Mouse (Mus musculus) brown adipose tissue, adult 24 weeks (tissue): ENCODE measurements around the gene Miga2. TPM values are rescaled to one million over a fixed set of nuclear protein-coding genes. Genes with fewer than 3 reads are reported as not detected.

Source experiments
- H3K27ac ChIP-seq: fragments of 200-500 bp; replicated peaks from 2 replicates; pipeline ENCODE4 v1.5.1; 2012; ENCODE audit warnings: low read depth, mild to moderate bottlenecking, low read length
- H3K4me1 ChIP-seq: fragments of 200-500 bp; 2 replicates; pipeline ENCODE4 v1.6.1; 2012; ENCODE audit warnings: low read length, mixed read lengths; ENCODE audit not compliant: control insufficient read depth, insufficient read depth, insufficient read length
- H3K4me3 ChIP-seq: fragments of 200-500 bp; 2 replicates; pipeline ENCODE4 v1.5.1; 2012; ENCODE audit warnings: low read depth, mild to moderate bottlenecking, low read length, moderate library complexity; ENCODE audit not compliant: insufficient read depth
- polyA plus RNA-seq: library from polyadenylated mRNA; stranded (reverse); fragments of >200 nt; gene quantifications from 2 replicates; pipeline ENCODE4 v1.2.4, GENCODE M21; 2012; ENCODE audit not compliant: missing spikeins, insufficient read depth, insufficient read length

Gene Miga2
- polyA plus RNA-seq, 1 experiment = 77.1 TPM

DNA sequence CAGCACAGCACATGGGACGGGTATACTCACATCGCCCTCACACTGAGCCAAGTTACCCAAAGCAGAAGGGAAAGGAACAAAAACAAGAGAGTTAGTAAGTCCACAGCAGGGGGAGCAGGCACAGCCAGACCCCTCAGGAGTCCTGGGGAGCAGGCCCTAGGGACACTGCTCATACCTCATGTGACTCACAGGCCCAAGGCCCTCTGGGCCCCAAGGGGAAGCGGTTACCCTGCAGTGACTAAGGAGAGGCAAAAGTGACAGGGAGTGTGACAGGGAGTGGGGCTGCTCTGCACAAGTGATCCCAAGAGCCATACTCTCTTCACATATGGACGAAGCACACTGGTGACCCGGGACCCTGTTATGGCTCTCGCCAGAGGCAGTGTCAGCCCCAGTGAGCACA, 14.8 kb upstream of the Miga2 start:
- no peak overlapping the region for H3K27ac ChIP-seq
- H3K4me3 ChIP-seq = no peak overlapping the region
- H3K4me1 ChIP-seq = no peaks in the 10 kb centered on the region; the same call in 1 of the 2 replicates

- H3K27ac ChIP-seq = peak overlapping the region; percentile 41; the same call in 1 of the 2 replicates
- H3K4me3 ChIP-seq = no peak overlapping the region
Observed at GRCm38 (mm10) chr2:30351149-30351548, 12.9 kb upstream of the Miga2 start.

DNA sequence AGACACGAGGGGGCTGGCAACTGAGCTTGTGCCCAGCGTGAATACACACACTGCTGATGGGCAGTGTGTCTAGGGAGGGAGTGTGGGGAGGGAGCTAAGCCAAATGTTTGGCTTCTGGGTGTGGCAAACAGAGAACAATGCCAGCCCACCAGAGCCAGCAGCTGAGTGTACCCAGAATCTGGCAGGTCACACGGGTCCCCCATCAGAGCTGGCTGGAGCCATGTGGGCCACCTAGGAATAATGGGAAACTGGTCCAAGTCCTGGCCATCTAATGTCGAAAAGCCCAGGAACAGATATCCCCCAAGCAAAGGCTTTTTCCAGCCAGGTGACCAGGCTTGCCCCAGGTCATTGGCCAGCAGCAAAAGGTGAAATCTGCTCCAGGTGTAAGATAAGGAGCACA, 8.2 kb upstream of the Miga2 start:
- Histone ChIP-seq H3K4me3 (no peak overlapping the region), H3K27ac (no peak overlapping the region), H3K4me1 (peaks cover 15% of the 10 kb centered on the region)

More at GRCm38 (mm10) chr2:30351149-30351548, 12.9 kb upstream of the Miga2 start:
- H3K4me1 ChIP-seq = peaks cover 3% of the 10 kb centered on the region

DNA sequence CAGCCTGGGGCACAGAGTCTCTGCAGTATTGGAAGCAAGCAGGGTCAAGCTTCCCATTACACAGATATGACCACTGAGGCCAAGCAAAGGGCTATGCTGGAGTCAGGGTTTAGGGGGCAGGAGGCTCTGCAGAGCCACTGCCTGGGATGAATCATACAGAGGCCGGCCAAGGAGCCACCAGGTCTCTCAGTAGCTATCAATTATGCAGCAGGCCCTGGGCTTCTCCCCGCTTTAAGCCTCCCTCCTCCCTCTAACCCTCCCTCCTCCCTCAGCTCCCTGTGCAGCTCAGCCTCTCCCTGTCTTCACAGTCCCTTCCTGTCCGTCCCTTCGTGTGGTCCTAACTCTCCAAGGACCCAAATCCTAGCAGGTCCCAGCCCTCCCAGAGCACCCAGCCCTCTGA, 7.8 kb upstream of the Miga2 start:
- H3K4me1 ChIP-seq = peaks cover 15% of the 10 kb centered on the region
- H3K4me3 ChIP-seq = no peak overlapping the region
- H3K27ac ChIP-seq = no peak overlapping the region

DNA sequence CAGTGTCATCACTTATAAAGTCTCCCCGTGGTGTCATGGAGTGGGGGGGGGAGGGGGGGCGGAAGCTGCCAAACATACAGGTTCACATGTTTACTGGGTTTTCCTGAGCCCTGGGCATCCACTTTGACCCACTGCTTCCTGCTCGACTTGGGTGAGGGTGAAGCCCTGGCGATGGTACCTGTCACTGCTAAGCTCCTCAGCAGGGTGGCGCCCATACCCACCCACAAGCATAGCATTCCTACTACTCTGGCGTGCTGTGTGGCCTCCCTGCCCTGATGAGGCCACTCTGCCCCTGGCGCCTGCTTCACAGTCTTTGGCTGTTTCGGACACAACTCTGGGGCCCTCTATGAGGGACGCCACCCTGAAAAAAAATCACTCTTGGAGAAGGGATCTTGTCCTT, 7.1 kb upstream of the Miga2 start:
- H3K4me3 ChIP-seq = no peak overlapping the region; the same call in 1 of the 2 replicates
- H3K27ac ChIP-seq = no peak overlapping the region
- peaks cover 15% of the 10 kb centered on the region for H3K4me1 ChIP-seq

- peak overlapping the region; percentile 89 for H3K4me3 ChIP-seq
- peak overlapping the region; percentile 63 for H3K27ac ChIP-seq
- H3K4me1 ChIP-seq = peaks cover 15% of the 10 kb centered on the region
Observed at GRCm38 (mm10) chr2:30357552-30358510, 6.2 kb upstream of the Miga2 start.

- H3K4me3 ChIP-seq = peak within 1 kb of the TSS; percentile 89
- peak within 1 kb of the TSS; percentile 63 for H3K27ac ChIP-seq
- H3K4me1 ChIP-seq = peaks cover 15% of the 10 kb centered on the region
Observed at GRCm38 (mm10) chr2:30358533-30359531, 5.2 kb upstream of the Miga2 start, which contains the start of gene Sh3glb2. Gene Sh3glb2 (minus strand): TSS chr2:30359337.

DNA sequence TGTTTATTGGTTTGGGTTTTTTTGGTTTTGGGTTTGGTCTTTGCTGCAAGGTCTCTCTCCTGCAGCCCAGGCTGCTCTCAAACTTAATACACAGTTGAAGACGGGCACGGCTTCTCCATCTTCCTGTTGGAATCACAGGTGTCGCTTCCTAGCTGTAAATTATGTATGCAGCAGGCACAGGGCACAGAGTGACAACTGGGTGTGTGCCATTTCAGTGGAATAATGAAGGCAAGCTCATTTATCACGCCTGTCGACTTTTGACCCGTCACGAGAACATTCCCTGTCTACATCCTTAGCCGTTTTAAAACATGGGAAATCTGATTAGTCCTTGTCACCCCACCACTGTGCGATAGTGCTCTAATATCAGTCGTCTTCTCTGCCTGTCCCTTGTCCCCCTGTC, 3.4 kb upstream of the Miga2 start:
- Histone ChIP-seq H3K4me3 (no peak overlapping the region), H3K4me1 (peaks cover 15% of the 10 kb centered on the region), H3K27ac (no peak overlapping the region)

- Histone ChIP-seq H3K4me1 (peaks cover 3% of the 10 kb centered on the region; the same call in 1 of the 2 replicates), H3K4me3 (no peak overlapping the region), H3K27ac (no peak overlapping the region)
Observed at GRCm38 (mm10) chr2:30362865-30363264, 1.2 kb upstream of the Miga2 start.

- H3K4me3 ChIP-seq = peak overlapping the region; percentile 73
Observed at GRCm38 (mm10) chr2:30365281-30366069, 1.4 kb downstream of the Miga2 start.

GRCm38 (mm10) chr2:30366203-30366602, 2.2 kb downstream of the Miga2 start:
- H3K4me3 ChIP-seq = 0 out of 2 replicates have a peak overlapping the region, but pooled peaks have one; percentile 7
- H3K27ac ChIP-seq = 0 out of 2 replicates have a peak overlapping the region, but pooled peaks have one; percentile 5
- no peaks in the 10 kb centered on the region for H3K4me1 ChIP-seq

More at GRCm38 (mm10) chr2:30365281-30366069, 1.4 kb downstream of the Miga2 start:
- Histone ChIP-seq H3K27ac (peak overlapping the region; percentile 45), H3K4me1 (no peaks in the 10 kb centered on the region)

DNA sequence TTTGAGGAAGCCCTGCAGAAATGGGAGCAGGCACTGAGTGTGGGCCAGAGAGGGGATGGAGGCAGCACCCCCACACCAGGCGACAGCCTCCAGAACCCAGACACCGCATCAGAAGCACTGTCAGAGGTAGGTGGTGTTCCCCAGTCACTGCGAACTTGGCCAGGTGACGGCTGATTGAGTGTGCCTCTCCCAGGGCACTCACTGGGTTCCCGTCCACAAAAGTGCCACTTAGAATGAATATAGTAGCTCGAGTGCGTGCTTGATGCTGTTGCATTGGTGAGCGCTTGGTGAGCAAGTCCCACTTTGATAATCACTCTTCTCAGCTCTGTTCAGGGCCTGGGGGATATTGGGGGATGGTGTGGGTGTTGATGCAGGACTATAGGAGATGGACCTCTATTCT, 7.5 kb downstream of the Miga2 start:
- Histone ChIP-seq H3K4me1 (peaks cover 3% of the 10 kb centered on the region; the same call in 1 of the 2 replicates), H3K27ac (no peak overlapping the region), H3K4me3 (no peak overlapping the region)

- no peak overlapping the region for H3K27ac ChIP-seq
- H3K4me1 ChIP-seq = peaks cover 3% of the 10 kb centered on the region; the same call in 1 of the 2 replicates
- no peak overlapping the region for H3K4me3 ChIP-seq
Observed at GRCm38 (mm10) chr2:30372726-30373125, 8.7 kb downstream of the Miga2 start.

DNA sequence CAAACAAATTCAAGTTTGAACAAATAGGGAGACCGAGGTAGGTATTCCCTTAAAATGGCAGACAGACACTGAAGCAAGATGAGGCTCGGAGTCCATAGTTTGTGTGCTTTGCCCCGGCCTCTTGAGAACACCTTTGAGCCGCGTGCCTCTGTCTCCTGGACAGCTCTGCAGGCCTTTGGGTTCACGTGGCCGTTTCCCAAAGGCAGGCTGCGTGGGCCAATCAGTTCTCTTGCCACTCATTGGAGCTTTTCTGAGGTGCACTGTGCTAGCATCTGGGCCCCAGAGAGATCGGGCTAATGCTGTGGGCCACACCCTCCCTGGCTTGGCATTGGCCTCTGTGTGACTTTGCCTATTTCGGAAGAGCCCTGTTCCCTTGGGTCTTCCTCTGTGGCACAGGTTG, 11.9 kb downstream of the Miga2 start:
- Histone ChIP-seq H3K4me3 (no peak overlapping the region), H3K4me1 (peaks cover 11% of the 10 kb centered on the region), H3K27ac (peak overlapping the region; percentile 20; the same call in 1 of the 2 replicates)
